Mouse (Mus musculus): ENCODE results near the gene Gm21820. TPM values are rescaled to one million over a fixed set of nuclear protein-coding genes. Genes with fewer than 3 reads are reported as not detected.

Gene Gm21820
- not detected for total RNA-seq (2023)

DNA sequence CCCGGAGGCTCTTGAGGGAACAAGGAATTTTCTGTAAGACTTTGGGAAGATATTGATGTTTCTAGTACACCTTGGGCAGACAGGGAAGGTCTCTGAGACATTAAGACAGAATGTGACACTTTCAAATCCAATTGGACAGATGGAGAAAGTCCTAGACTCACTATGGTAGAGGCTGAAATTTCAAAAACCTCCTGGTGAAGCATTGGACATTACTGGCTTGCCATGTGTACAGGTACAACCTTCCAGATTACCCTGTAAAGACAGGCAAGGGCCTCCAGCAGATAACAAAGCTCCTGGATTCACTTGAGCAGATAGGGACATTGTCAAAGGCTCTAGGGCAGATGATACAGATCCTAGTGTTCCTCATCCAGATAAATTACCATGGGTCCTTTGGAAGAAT is at the start of gene Gm21820:
Gm21820 (minus strand) TSS at position 101 of the 400 bp plus-strand sequence.

Other genes with a start within 250 kb of the Gm21820 start
- gene Gm20918, start 205.5 kb downstream of the Gm21820 start, total RNA-seq (2023) = not detected